ENCODE assay signal across 22 mouse cellular contexts in the genomic region with DNA sequence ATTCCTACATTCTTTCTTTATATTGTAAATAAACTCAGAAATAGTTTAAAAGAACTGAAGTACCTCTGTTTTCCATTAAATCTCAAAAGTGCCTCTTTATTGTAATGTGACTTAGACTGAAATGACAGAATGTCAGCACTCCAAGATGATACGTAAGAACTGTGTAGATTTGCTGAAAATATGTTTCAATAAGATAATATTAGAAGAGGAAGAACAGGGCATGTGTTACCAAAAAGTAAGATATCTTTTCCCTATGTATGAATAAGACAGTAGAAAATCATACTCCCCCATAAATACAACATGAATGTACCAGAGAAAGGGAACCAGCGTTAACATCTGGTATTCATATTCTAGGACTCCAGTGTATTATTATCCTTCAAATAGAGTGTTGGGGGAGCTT.
DNase-seq lines count a peak whose midpoint lies in the region; ATAC-seq and TF ChIP-seq lines count a peak whose summit lies in the region.
"Had no signal": no experiment of that assay in that cellular context is flagged by ENCODE, and none has a peak within 500 bp of the region (broad histone marks: within the 10 kb centered on the region; RNA-seq: fewer than 3 reads in every experiment).

No protein-coding gene starts in this region.

- no peaks in the 10 kb centered on the region for H3K9me3 ChIP-seq in embryonic facial prominence, embryonic 14.5 days (ENCODE audit: control insufficient read depth, low read length)
- no peaks in the 10 kb centered on the region for H3K9me3 ChIP-seq in embryonic facial prominence, embryonic 10.5 days
- H3K9me3 ChIP-seq in limb, embryonic 14.5 days (ENCODE audit: control insufficient read depth, low read length) = no peaks in the 10 kb centered on the region
- H3K9me3 ChIP-seq in limb, embryonic 10.5 days (replicated peaks) = no peaks in the 10 kb centered on the region
- H3K9me3 ChIP-seq in MEL (replicated peaks; ENCODE audit: insufficient read depth, low read length) = no peaks in the 10 kb centered on the region
- H3K9me3 ChIP-seq: G1E had no signal

- 66% methylated on average over 2 of the region's 2 CpGs for WGBS in embryonic facial prominence, embryonic 14.5 days
- 83% methylated on average over 2 of the region's 2 CpGs for WGBS in embryonic facial prominence, embryonic 10.5 days
- WGBS in limb, embryonic 14.5 days = 68% methylated on average over 2 of the region's 2 CpGs
- WGBS in limb, embryonic 10.5 days = 94% methylated on average over 2 of the region's 2 CpGs

- peaks cover 4% of the 10 kb centered on the region; the same call in 1 of the 2 replicates for H3K4me1 ChIP-seq in embryonic facial prominence, embryonic 14.5 days (ENCODE audit: control insufficient read depth, insufficient read depth, low read length)
- H3K4me1 ChIP-seq in embryonic facial prominence, embryonic 10.5 days = peaks cover 5% of the 10 kb centered on the region
- H3K4me1 ChIP-seq in limb, embryonic 14.5 days (ENCODE audit: control insufficient read depth, insufficient read depth, low read length) = 0 out of 2 replicates have a peak, but pooled peaks cover 2% of the 10 kb centered on the region
- H3K4me1 ChIP-seq in limb, embryonic 10.5 days = peaks cover 5% of the 10 kb centered on the region; the same call in 1 of the 2 replicates
- peaks cover 5 to 7% of the 10 kb centered on the region in 2 experiments for H3K4me1 ChIP-seq in MEL (ENCODE audit: control insufficient read depth in 1 of 2, insufficient read depth in 2 of 2, low read length in 2 of 2)

- H3K4me3 ChIP-seq in embryonic facial prominence, embryonic 14.5 days (ENCODE audit: low read depth, low read length) = no peak overlapping the region
- H3K4me3 ChIP-seq in embryonic facial prominence, embryonic 10.5 days = no peak overlapping the region
- no peak overlapping the region for H3K4me3 ChIP-seq in limb, embryonic 14.5 days (replicated peaks; ENCODE audit: low read length)
- H3K4me3 ChIP-seq in limb, embryonic 10.5 days = no peak overlapping the region
- H3K4me3 ChIP-seq in MEL (ENCODE audit: control insufficient read depth in 1 of 2, insufficient read depth in 1 of 2, low read depth in 2 of 2, low read length in 2 of 2) = no peak overlapping the region

- H3K27me3 ChIP-seq in embryonic facial prominence, embryonic 14.5 days (replicated peaks; ENCODE audit: control insufficient read depth, insufficient read depth, low read length) = no peaks in the 10 kb centered on the region
- no peaks in the 10 kb centered on the region for H3K27me3 ChIP-seq in embryonic facial prominence, embryonic 10.5 days (replicated peaks; ENCODE audit: low read depth, poor library complexity, severe bottlenecking)
- no peaks in the 10 kb centered on the region for H3K27me3 ChIP-seq in limb, embryonic 14.5 days (ENCODE audit: control insufficient read depth, insufficient read depth, low read length)
- no peaks in the 10 kb centered on the region for H3K27me3 ChIP-seq in limb, embryonic 10.5 days (ENCODE audit: low read depth, poor library complexity, severe bottlenecking)
- H3K27me3 ChIP-seq in MEL (ENCODE audit: control insufficient read depth in 1 of 2, insufficient read depth in 2 of 2, low read length in 2 of 2) = no peaks in the 10 kb centered on the region
- H3K27me3 ChIP-seq: CH12.LX, Patski had no signal

- TF ChIP-seq CTCF in MEL (IDR thresholded peaks at IDR 0.05 in 2 of 3, conservative IDR thresholded peaks at IDR 0.05 in 1 of 3; ENCODE audit: control insufficient read depth in 1 of 3, insufficient read depth in 1 of 3, low read depth in 2 of 3, low read length in 3 of 3, poor library complexity in 1 of 3, severe bottlenecking in 1 of 3) = no peak

- no peak for ATAC-seq in embryonic facial prominence, embryonic 14.5 days (ENCODE audit: low read depth)
- peak; percentile 55; the same call in 1 of the 2 replicates for ATAC-seq in limb, embryonic 14.5 days (ENCODE audit: low FRiP score, low read depth)
- ATAC-seq: activated CD4-positive, CD25-positive, alpha-beta regulatory T cell, adult 4 months; CD4-positive, CD25-positive, alpha-beta regulatory T cell, adult 4 months; Patski had no signal

- TF ChIP-seq EP300 in MEL (IDR thresholded peaks at IDR 0.05; ENCODE audit: low read depth in 1 of 2, low read length in 2 of 2) = peak; percentile 77 to 79

- no peak for TF ChIP-seq POLR2A in limb, embryonic 14.5 days (IDR thresholded peaks at IDR 0.05; ENCODE audit: borderline replicate concordance, extremely low read depth, insufficient read depth, insufficient read length)
- no peak for TF ChIP-seq POLR2A in MEL (IDR thresholded peaks at IDR 0.05; ENCODE audit: control insufficient read depth in 1 of 2, insufficient read depth in 1 of 2, low read depth in 1 of 2, low read length in 2 of 2, poor library complexity in 1 of 2)

- H3K79me2 ChIP-seq in MEL (ENCODE audit: control insufficient read depth, insufficient read depth, low read length, poor library complexity) = no peaks in the 10 kb centered on the region

- peak; percentile 22 for DNase-seq in embryonic facial prominence, embryonic 14.5 days (ENCODE audit: low spot score)
- DNase-seq in embryonic facial prominence, embryonic 10.5 days (ENCODE audit: low spot score) = no peak
- peak; percentile 44 for DNase-seq in limb, embryonic 14.5 days (ENCODE audit: low spot score)
- no peak for DNase-seq in limb, embryonic 10.5 days (ENCODE audit: low spot score)
- peak; percentile 46 for DNase-seq in MEL (ENCODE audit: low read depth, low spot score)
- DNase-seq in kidney, postnatal 4 days = no peak
- DNase-seq: adrenal gland, adult 2 months; adrenal gland, adult 8-10 months; adrenal gland, postnatal 10 days; adrenal gland, postnatal 14 days; adrenal gland, postnatal 25 days; adrenal gland, postnatal 36 days; B cell, adult 2 months; cerebellum, adult 11 months; cerebellum, adult 11-12 months; cerebellum, adult 18-20 months; cerebellum, adult 2 months had no signal

- H3K36me3 ChIP-seq in embryonic facial prominence, embryonic 14.5 days (ENCODE audit: control insufficient read depth, insufficient read depth, low read length) = no peaks in the 10 kb centered on the region
- no peaks in the 10 kb centered on the region for H3K36me3 ChIP-seq in embryonic facial prominence, embryonic 10.5 days (replicated peaks)
- H3K36me3 ChIP-seq in limb, embryonic 14.5 days (ENCODE audit: control insufficient read depth, insufficient read depth, low read length) = no peaks in the 10 kb centered on the region
- H3K36me3 ChIP-seq in limb, embryonic 10.5 days = no peaks in the 10 kb centered on the region
- H3K36me3 ChIP-seq in MEL (ENCODE audit: control insufficient read depth in 1 of 2, insufficient read depth in 2 of 2, low read length in 2 of 2) = peaks cover 0 to 7% of the 10 kb centered on the region in 2 experiments; a peak in 2 of 4 replicates
- H3K36me3 ChIP-seq: G1E had no signal

- H3K4me2 ChIP-seq in embryonic facial prominence, embryonic 14.5 days (ENCODE audit: low read depth, low read length) = no peak overlapping the region
- no peak overlapping the region for H3K4me2 ChIP-seq in limb, embryonic 14.5 days (replicated peaks; ENCODE audit: low read depth, low read length, severe bottlenecking)

- H3K27ac ChIP-seq in embryonic facial prominence, embryonic 14.5 days (replicated peaks; ENCODE audit: low read depth, low read length) = no peak overlapping the region
- no peak overlapping the region for H3K27ac ChIP-seq in embryonic facial prominence, embryonic 10.5 days (replicated peaks)
- H3K27ac ChIP-seq in limb, embryonic 14.5 days (replicated peaks; ENCODE audit: low read depth, low read length) = no peak overlapping the region
- H3K27ac ChIP-seq in limb, embryonic 10.5 days = no peak overlapping the region
- H3K27ac ChIP-seq in MEL (ENCODE audit: control insufficient read depth, low read depth, low read length) = no peak overlapping the region

- TF ChIP-seq RAD21 in MEL (IDR thresholded peaks at IDR 0.05; ENCODE audit: low read depth, low read length) = no peak

- H3K9ac ChIP-seq in embryonic facial prominence, embryonic 14.5 days (ENCODE audit: low read depth, low read length) = no peak overlapping the region
- H3K9ac ChIP-seq in limb, embryonic 14.5 days (ENCODE audit: low read depth, low read length, severe bottlenecking) = no peak overlapping the region
- no peak overlapping the region for H3K9ac ChIP-seq in MEL (ENCODE audit: control insufficient read depth, low read depth, low read length, poor library complexity, severe bottlenecking)

TF ChIP-seq in MEL, 35 proteins besides CTCF, POLR2A, EP300 and RAD21 (continues in another document):
- no peak for TF ChIP-seq SMC3 (IDR thresholded peaks at IDR 0.05; ENCODE audit: low read depth, low read length)
- TF ChIP-seq MYC (IDR thresholded peaks at IDR 0.05; ENCODE audit: low read depth, low read length) = no peak
- no peak for TF ChIP-seq POLR2AphosphoS5 (IDR thresholded peaks at IDR 0.05; ENCODE audit: borderline replicate concordance, low read depth, low read length)
- TF ChIP-seq SIN3A (IDR thresholded peaks at IDR 0.05; ENCODE audit: low read length) = no peak
- TF ChIP-seq MEF2A (IDR thresholded peaks at IDR 0.05; ENCODE audit: extremely low read depth, insufficient replicate concordance, low read depth, low read length, poor library complexity, severe bottlenecking) = no peak
- TF ChIP-seq ZC3H11A (IDR thresholded peaks at IDR 0.05; ENCODE audit: low read depth, low read length) = no peak
- no peak for TF ChIP-seq BHLHE40 (IDR thresholded peaks at IDR 0.05; ENCODE audit: borderline replicate concordance, low read depth, low read length)
- TF ChIP-seq KAT2A (conservative IDR thresholded peaks at IDR 0.05; ENCODE audit: low read depth, low read length) = no peak
- no peak for TF ChIP-seq GABPA (IDR thresholded peaks at IDR 0.05; ENCODE audit: low read depth, low read length)
- TF ChIP-seq GATA1 (IDR thresholded peaks at IDR 0.05; ENCODE audit: low read depth, low read length) = peak; percentile 51; the same call in 1 of the 2 replicates
- no peak for TF ChIP-seq POLR2AphosphoS2 (IDR thresholded peaks at IDR 0.05; ENCODE audit: low read length)
- TF ChIP-seq HCFC1 (IDR thresholded peaks at IDR 0.05; ENCODE audit: low read depth, low read length) = no peak
- no peak for TF ChIP-seq MAFK (IDR thresholded peaks at IDR 0.05; ENCODE audit: borderline replicate concordance, low read depth, low read length)
- TF ChIP-seq JUND (IDR thresholded peaks at IDR 0.05; ENCODE audit: low read depth, low read length) = no peak
- TF ChIP-seq ETS1 (IDR thresholded peaks at IDR 0.05; ENCODE audit: low read depth, low read length) = 0 out of 2 replicates have a peak, but pooled peaks have one; percentile 27
- TF ChIP-seq MAX (IDR thresholded peaks at IDR 0.05; ENCODE audit: low read length) = no peak
- peak; percentile 82 for TF ChIP-seq TCF12 (IDR thresholded peaks at IDR 0.05; ENCODE audit: low read depth, low read length)
- TF ChIP-seq NELFE (IDR thresholded peaks at IDR 0.05; ENCODE audit: low read depth, low read length) = no peak
- no peak for TF ChIP-seq CHD2 (IDR thresholded peaks at IDR 0.05; ENCODE audit: low read length)
- no peak for TF ChIP-seq MXI1 (IDR thresholded peaks at IDR 0.05; ENCODE audit: low read depth, low read length)
- TF ChIP-seq E2F4 (IDR thresholded peaks at IDR 0.05; ENCODE audit: borderline replicate concordance, low read depth, low read length) = no peak

Comparison
In these comparisons a context has a peak if more than half of its experiments do, and no peak if none do; other contexts are left out.
1. DNase-seq: peak in embryonic facial prominence, embryonic 14.5 days (single experiment), limb, embryonic 14.5 days (single experiment) and MEL (single experiment); none in embryonic facial prominence, embryonic 10.5 days (single experiment), limb, embryonic 10.5 days (single experiment) and kidney, postnatal 4 days (0 of 2).